Mouse (Mus musculus) large intestine, adult 2 months (tissue): ENCODE results near the gene Tlx2. TPM values are rescaled to one million over a fixed set of nuclear protein-coding genes. Genes with fewer than 3 reads are reported as not detected.

Experiments
- DNase-seq: peaks from one replicate; pipeline ENCODE4 v3.0.0-alpha.2; 2012; ENCODE audit warnings: low read depth, low spot score
- WGBS: fragments of 180-500 bp; shearing (Covaris S2); methylation state at CpG from one replicate; pipeline ENCODE4 v1.1.7; 2018; 5-methylcytosine and 5-hydroxymethylcytosine counted together
- polyA plus RNA-seq: library from polyadenylated mRNA; depleted of rRNA; stranded (reverse); fragments of >200 nt; gene quantifications from 2 replicates; pipeline ENCODE4 v1.2.3, GENCODE M21; 2012

Gene Tlx2
- polyA plus RNA-seq, 1 experiment: 1.9 TPM

DNA sequence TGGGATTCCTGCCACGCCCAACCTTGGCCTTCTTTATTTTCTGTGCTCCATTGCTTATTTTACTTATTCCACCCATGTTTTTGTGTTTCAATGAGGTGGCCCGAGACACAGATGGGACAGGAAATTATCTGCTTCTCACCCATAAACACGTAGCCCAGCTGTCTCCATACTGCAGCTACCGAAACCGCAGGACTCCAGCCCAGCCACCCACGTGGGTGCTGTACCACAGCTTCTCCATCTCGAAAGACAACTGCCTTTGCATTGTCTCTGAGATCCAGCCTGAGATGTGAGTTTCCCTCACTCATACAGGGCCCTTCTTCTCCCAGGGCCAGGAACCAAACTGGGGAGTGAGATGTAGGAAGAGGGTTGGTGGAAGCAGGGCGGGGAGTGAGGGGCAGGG, 4.1 kb downstream of the Tlx2 start:
- DNase-seq: no peak
- WGBS: 67% methylated on average over 8 of the region's 8 CpGs

- DNase-seq: no peak
- WGBS: 84% methylated on average over 2 of the region's 2 CpGs
Observed at GRCm38 (mm10) chr6:83058725-83059124, 11.4 kb downstream of the Tlx2 start.

DNA sequence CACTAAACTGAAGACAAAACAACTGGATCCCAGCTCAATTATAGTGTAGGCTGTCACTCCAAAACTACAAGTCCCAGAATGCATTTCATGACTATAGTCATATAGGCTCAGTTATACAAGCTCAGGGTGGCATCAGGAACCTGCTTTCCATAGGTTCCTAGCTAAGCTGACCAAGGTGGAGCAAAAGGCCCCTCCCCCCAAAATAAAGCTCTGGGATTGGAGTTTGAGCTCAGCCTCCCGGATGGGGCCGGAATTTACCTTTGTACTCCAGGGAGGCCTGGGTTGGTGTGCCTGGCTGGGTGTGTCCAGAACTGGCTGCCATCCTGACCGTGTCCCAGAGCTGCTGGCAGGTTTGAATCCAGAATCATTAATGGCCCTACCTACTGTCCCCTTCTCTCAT, 12.3 kb downstream of the Tlx2 start, which contains the start of gene Dqx1:
TSS of gene Dqx1 (plus strand) at position 55 of the 400 bp plus-strand sequence.
- peak; percentile 94 for DNase-seq
- 29% methylated on average over 3 of the region's 3 CpGs for WGBS

DNA sequence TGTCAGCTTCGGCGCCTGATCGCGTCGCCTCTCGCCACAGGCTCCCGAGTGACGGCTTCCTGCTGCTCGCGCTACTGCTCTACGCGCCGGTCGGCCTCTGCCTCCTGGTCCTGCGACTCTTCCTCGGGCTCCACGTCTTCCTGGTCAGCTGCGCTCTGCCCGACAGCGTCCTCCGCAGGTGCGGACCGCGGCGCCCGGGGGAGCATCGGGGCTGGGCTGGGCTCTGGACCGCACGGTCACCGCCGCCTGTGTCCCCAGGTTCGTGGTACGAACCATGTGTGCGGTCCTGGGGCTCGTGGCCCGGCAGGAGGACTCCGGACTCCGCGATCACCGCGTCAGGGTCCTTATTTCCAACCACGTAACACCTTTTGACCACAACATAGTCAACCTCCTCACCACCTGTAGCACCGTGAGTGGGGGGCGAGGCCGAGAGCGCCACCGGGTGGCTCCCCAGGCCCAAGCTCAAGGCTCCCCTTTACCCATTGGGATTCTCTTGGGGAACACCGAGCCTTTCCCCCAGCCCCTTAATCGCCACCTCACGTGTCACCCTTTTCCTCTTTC, 15.1 kb downstream of the Tlx2 start, which contains the start of gene Htra2:
TSS of gene Htra2 (minus strand) at position 403 of the 561 bp plus-strand sequence.
- no peak for DNase-seq
- under 1% methylated on average over 50 of the region's 50 CpGs for WGBS

DNA sequence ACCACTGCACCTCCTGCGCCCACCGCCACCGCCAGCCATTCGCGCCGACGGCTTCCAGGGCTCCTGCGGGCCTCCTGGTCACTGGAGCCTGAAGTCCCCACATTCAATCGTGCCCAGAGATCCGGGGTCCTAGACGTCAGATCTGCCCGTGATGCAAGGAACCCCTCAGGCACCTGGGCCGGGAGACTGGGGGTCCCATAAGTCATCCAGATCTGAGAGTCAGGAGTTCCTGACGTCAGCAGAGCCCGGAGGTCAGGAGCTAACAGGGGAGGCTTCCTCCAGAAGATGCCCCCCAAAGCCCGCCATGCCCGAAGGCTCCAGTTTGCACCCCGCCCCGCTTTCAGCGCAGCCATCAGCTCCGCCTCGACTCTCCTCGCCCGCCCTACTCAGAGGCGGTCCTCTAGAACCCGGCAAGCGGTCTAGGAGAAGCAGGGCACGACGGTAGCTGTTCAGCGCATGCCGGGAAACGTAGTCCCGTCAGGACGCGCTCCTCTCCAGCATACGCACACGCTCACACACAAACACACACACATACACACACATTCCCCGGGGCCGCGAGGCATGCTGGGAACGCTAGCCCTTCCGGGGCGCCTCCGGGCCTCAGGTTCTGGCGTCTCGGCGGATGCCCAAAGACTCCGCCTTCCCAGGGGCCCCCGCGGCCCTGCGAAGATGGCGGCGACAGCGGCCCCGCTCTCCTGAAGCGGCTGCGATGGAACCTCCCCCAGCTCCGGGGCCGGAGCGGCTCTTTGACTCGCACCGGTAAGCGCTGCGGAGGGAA, 15.8 kb downstream of the Tlx2 start, which contains the start of gene Aup1:
TSS of gene Aup1 (plus strand) at position 448 of the 778 bp plus-strand sequence.
- WGBS: under 1% methylated on average over 64 of the region's 64 CpGs
- DNase-seq: peak; percentile 90

DNA sequence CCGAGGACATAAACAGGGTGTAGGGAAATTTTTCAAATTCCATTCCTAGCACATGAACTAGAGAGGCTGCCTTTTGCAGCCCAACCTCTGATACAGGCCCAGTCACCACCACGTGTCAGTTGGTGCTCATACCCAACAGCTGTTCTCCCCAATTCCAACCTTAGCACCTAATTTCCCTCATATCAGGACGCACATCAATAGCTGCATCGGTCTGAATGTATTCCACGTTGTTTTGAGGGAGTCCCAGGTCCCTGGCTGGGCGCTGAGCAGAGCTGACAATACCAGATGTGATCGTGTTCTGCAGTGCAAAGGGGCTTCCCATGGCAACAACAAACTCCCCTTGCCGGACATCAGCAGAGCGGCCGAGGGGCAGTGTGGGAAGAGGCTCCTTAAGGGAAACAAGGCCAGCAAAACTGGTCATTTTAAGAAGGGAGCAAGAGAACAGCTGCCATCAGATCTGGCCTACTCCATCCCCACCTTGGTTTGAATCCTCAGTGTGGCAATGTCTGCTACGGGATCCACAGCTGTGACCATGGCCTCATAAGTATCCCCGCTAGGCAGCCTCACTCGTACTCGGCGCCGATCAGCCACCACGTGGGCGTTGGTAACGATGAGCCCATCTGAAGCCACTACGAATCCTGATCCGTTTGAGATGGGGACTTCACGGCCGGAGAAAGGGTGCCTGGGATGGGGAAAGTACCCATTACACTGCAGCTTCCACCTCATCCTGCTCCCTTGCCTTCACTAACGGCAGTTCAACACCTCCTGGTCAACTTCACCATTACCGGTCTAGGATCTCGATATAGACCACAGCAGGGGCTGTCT, 16.7 kb downstream of the Tlx2 start:
- 10% methylated on average over 26 of the region's 26 CpGs for WGBS
- DNase-seq: no peak

- 76% methylated on average over 10 of the region's 10 CpGs for WGBS
- DNase-seq: no peak
Observed at GRCm38 (mm10) chr6:83049367-83049766, 20.7 kb downstream of the Tlx2 start.

- WGBS: 60% methylated on average over 9 of the region's 9 CpGs
- no peak for DNase-seq
Observed at GRCm38 (mm10) chr6:83044742-83045141, 25.4 kb downstream of the Tlx2 start.

GRCm38 (mm10) chr6:83043993-83044392, 26.1 kb downstream of the Tlx2 start:
- 94% methylated on average over 5 of the region's 5 CpGs for WGBS
- DNase-seq: no peak

GRCm38 (mm10) chr6:83043561-83043960, 26.5 kb downstream of the Tlx2 start:
- 71% methylated on average over 6 of the region's 6 CpGs for WGBS
- DNase-seq: no peak

DNA sequence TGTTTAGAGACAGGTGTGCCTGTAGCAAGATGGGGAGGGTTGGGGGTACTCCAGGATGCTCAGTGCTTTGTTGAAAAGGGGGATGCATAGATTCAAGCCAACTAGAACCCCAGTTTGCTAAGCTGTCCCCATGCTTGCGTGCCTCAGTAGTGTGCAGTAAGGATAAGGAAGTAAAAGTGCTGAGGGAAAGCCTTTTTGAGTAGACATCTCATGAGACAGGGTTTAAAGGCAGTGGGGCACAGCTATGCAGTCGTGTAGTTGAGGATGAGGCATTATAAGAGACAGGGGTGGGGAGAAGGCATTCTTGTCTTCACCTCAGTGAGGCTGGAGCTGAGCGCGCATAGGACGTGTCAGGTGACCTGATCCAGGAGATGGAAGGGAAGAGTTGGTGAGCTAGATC, 29.5 kb downstream of the Tlx2 start:
- 88% methylated on average over 5 of the region's 5 CpGs for WGBS
- no peak for DNase-seq

- DNase-seq: peak; percentile 94
- 13% methylated on average over 24 of the region's 24 CpGs for WGBS
Observed at GRCm38 (mm10) chr6:83038496-83039012, 31.5 kb downstream of the Tlx2 start.

DNA sequence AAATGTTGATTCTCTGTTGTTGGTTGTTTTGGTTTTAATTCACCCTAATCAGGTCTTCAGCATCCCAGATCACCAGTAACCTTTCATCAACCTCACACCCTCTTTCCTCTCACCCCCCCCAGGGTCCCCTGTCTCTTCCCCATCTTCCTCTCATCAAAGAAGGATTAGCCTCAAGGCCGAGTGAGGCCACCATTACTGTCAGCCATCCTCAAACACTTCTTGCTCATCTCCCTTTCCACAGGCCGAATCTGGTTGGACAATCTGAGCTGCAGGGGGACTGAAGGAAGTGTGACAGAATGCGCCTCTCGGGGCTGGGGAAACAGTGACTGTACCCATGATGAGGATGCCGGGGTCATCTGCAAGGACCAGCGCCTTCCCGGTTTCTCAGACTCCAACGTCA, 32.9 kb downstream of the Tlx2 start:
- no peak for DNase-seq
- 88% methylated on average over 8 of the region's 8 CpGs for WGBS

- WGBS: 75% methylated on average over 5 of the region's 5 CpGs
- no peak for DNase-seq
Observed at GRCm38 (mm10) chr6:83034463-83035055, 35.5 kb downstream of the Tlx2 start.

DNA sequence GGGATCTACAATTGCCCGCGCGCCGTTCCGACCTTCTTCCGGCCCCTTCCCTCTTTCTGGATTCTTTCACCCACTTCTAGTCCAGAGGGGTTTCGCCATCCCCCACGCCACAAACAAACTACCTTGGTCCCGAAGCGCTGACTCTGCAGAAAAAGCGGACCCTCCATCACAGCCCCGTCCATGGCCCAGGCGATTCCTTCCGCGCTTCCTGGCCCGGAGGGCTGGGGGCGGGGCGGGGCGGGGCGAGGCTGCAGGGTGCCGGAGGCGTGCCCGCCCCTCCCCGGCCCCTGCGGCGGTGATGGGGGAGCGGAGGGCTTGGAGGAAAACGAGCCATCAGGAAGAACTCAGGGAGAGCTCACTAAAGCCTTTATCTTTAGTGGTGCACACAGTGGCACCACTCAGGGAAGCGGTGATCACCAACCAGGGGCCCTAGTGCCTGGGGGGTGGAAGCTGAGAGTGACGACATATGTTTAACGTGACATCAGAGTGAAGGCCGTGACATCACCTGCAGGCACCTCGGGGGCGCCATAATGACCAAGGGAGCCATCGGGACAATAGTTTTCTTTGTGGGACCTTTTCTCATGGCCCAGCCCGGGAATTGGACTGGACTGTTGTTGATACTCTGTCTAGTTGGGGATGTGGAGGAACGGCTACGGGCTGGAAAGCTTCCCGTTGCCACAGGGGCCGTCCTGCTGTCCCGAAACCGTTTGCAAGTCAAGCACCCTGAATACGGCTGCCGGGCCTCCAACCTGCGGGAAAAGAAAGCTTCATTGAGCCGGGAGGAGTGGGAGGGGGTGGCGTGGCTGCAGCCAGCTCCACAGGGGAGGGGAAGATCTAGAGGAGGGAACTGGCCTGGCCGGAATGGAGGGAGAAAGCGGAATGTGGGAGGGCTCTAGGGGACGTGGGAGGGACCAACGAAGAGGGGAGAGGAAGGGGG, 36.6 kb downstream of the Tlx2 start, which contains the start of the genes Dok1 and Loxl3:
TSS of gene Dok1 (minus strand) at position 223 of the 937 bp plus-strand sequence.
TSS of gene Loxl3 (plus strand) at position 925 of the 937 bp plus-strand sequence.
- no peak for DNase-seq
- 2% methylated on average over 51 of the region's 51 CpGs for WGBS

DNA sequence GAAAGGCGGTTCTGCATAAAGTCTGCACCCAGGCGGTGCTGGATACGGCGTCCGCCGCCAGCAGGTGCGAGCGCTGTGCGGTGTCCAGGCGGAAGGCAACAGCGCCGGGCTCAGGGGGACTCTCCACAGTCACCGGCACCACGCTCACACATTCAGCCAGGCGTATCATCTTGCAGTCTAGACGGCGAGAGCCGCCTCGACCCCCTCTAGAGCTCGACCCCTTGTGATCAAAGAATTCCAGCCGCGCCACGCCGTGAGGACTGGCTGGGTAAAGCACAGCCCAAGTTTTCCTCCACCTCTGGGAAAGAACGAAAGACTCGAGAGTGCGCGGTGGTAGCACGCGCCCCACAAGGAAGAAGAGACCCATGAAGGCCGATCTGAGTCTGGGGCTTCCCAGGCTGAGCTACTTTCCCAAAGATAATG, 37.3 kb downstream of the Tlx2 start:
- DNase-seq: no peak
- WGBS: under 1% methylated on average over 31 of the region's 31 CpGs

DNA sequence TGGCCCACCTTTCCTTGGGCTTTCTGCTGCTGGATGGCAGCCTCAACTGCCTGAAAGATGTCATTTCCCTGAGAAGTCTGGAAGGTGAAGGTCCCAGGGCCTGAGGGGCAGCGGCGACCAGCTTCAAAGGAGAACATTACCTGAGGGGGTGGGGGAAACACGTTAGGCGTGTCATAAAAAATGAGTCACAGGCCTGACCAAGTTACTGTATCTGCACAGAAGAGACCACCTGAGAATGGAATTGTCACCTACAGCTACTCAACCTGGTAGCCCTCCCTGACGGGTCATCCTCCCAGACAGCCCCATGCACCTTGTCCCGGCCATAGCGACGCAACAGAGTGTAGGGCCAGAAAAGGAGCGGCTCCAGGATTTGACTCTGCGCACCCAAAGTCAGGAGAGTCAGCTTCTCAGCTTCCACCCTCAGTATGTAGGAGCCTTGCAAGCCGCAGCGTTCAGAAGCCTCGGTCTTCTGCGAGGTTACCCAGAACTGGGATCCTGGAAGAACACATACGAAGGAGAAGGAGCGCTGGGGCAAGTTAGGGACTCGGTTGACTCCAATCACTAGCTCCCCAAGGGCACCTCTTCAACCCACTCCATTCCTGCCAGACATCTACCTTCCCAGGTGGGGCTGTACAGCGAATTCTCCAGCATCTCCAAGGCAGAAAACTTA, 38.0 kb downstream of the Tlx2 start:
- 80% methylated on average over 18 of the region's 18 CpGs for WGBS
- no peak for DNase-seq

- 86% methylated on average over 7 of the region's 7 CpGs for WGBS
- DNase-seq: no peak
Observed at GRCm38 (mm10) chr6:83031111-83031510, 39.0 kb downstream of the Tlx2 start.
